Mouse (Mus musculus) myocyte (in vitro differentiated cells): ENCODE results near the gene Fosb. TPM values are rescaled to one million over a fixed set of nuclear protein-coding genes. Genes with fewer than 3 reads are reported as not detected.
A peak's percentile ranks its signal among the peaks of the same experiment; 100 is the strongest.

ENCODE experiments used
- H3K27me3 ChIP-seq: one replicate; pipeline ENCODE4 v1.6.1; 2011; ENCODE audit not compliant: control insufficient read depth, insufficient read depth, insufficient read length
- H3K36me3 ChIP-seq: one replicate; pipeline ENCODE4 v1.6.1; 2011; ENCODE audit not compliant: control insufficient read depth, insufficient read depth
- H3K4me2 ChIP-seq: one replicate; pipeline ENCODE4 v1.6.1; 2011; ENCODE audit warnings: low read depth, control low read depth
- H3K4me3 ChIP-seq: one replicate; pipeline ENCODE4 v1.5.1; 2011; ENCODE audit warnings: mild to moderate bottlenecking, control low read depth, moderate library complexity
- H3K79me2 ChIP-seq: one replicate; pipeline ENCODE4 v1.6.1; 2011; ENCODE audit not compliant: control insufficient read depth, insufficient read depth
- H3ac ChIP-seq: one replicate; pipeline ENCODE4 v1.6.1; 2011; ENCODE audit not compliant: control insufficient read depth, insufficient read length
- CEBPB ChIP-seq: IDR thresholded peaks from 2 replicates; pipeline ENCODE4 v1.6.1; 2011; ENCODE audit warnings: mild to moderate bottlenecking, moderate library complexity; ENCODE audit not compliant: poor library complexity, insufficient read depth, severe bottlenecking
- E2F4 ChIP-seq: IDR thresholded peaks from one replicate; pipeline ENCODE4 v1.6.1; 2011; ENCODE audit warnings: mild to moderate bottlenecking, control low read depth, moderate library complexity; ENCODE audit not compliant: insufficient read depth
- MAX ChIP-seq: IDR thresholded peaks from one replicate; pipeline ENCODE4 v1.6.1; 2011; ENCODE audit warnings: low read depth, mild to moderate bottlenecking, control low read depth
- MYOD1 ChIP-seq, 3 experiments: IDR thresholded peaks; one replicate each; pipeline ENCODE4 v1.6.1; 2011; ENCODE audit warnings: control low read depth in 2 of 3, low read depth in 2 of 3, mild to moderate bottlenecking in 2 of 3, moderate library complexity in 1 of 3; ENCODE audit not compliant: insufficient read length in 2 of 3, control insufficient read depth in 1 of 3
- MYOG ChIP-seq, 3 experiments: IDR thresholded peaks; one replicate each; pipeline ENCODE4 v1.6.1; 2011; ENCODE audit warnings: control low read depth in 2 of 3, low read depth in 2 of 3, mild to moderate bottlenecking in 2 of 3; ENCODE audit not compliant: insufficient read length in 2 of 3, control insufficient read depth in 1 of 3, insufficient read depth in 1 of 3
- POLR2A ChIP-seq: IDR thresholded peaks from one replicate; pipeline ENCODE4 v1.6.1; 2011; ENCODE audit warnings: low read depth, mild to moderate bottlenecking, control low read depth, moderate library complexity; ENCODE audit not compliant: insufficient read length
- POLR2AphosphoS2 ChIP-seq: IDR thresholded peaks from one replicate; pipeline ENCODE4 v1.6.1; 2011; ENCODE audit warnings: low read depth, control low read depth; ENCODE audit not compliant: insufficient read length
- REST ChIP-seq: IDR thresholded peaks from one replicate; pipeline ENCODE4 v1.6.1; 2011; ENCODE audit warnings: mild to moderate bottlenecking, control low read depth, moderate library complexity; ENCODE audit not compliant: insufficient read depth, insufficient read length
- SRF ChIP-seq: IDR thresholded peaks from one replicate; pipeline ENCODE4 v1.6.1; 2011; ENCODE audit warnings: low read depth; ENCODE audit not compliant: control insufficient read depth, insufficient read length
- TCF12 ChIP-seq: IDR thresholded peaks from one replicate; pipeline ENCODE4 v1.6.1; 2011; ENCODE audit warnings: mild to moderate bottlenecking, control low read depth; ENCODE audit not compliant: poor library complexity, insufficient read depth, severe bottlenecking
- TCF3 ChIP-seq: IDR thresholded peaks from one replicate; pipeline ENCODE4 v1.6.1; 2011; ENCODE audit warnings: low read depth, control low read depth; ENCODE audit not compliant: insufficient read length
- USF1 ChIP-seq: IDR thresholded peaks from one replicate; pipeline ENCODE4 v1.6.1; 2011; ENCODE audit warnings: low read depth, mild to moderate bottlenecking, control low read depth, moderate library complexity
- polyA plus RNA-seq: library from polyadenylated mRNA; unstranded; fragments of >200 nt; fragmentation: generic; extraction: Trizol; gene quantifications from one replicate; pipeline ENCODE4 v1.2.1, GENCODE M21; 2012; ENCODE audit warnings: missing spikeins

The Fosb gene
- polyA plus RNA-seq, 1 experiment = 0.82 TPM

GRCm38 (mm10) chr7:19268993-19269681, 40.7 kb downstream of the Fosb start:
- Histone ChIP-seq H3K4me2 (peak overlapping the region; percentile 89), H3K79me2 (peaks cover 60% of the 10 kb centered on the region), H3K36me3 (peaks cover 14% of the 10 kb centered on the region), H3K27me3 (no peaks in the 10 kb centered on the region), H3K4me3 (peak overlapping the region; percentile 96), H3ac (peak overlapping the region; percentile 63)
- no peak for TF ChIP-seq REST

GRCm38 (mm10) chr7:19267051-19267450, 42.8 kb downstream of the Fosb start:
- Histone ChIP-seq H3K36me3 (peaks cover 18% of the 10 kb centered on the region), H3K4me2 (peak overlapping the region; percentile 89), H3K4me3 (no peak overlapping the region), H3K79me2 (peaks cover 64% of the 10 kb centered on the region), H3ac (peak overlapping the region; percentile 31), H3K27me3 (no peaks in the 10 kb centered on the region)
- TF ChIP-seq REST (no peak), E2F4 (no peak), POLR2AphosphoS2 (peak; percentile 37), SRF (no peak), TCF12 (no peak)

GRCm38 (mm10) chr7:19265928-19266822, 43.7 kb downstream of the Fosb start:
- H3K79me2 ChIP-seq = peaks cover 63% of the 10 kb centered on the region
- H3ac ChIP-seq = peak overlapping the region; percentile 31
- H3K36me3 ChIP-seq = peaks cover 22% of the 10 kb centered on the region
- TF ChIP-seq TCF12 = no peak
- TF ChIP-seq MYOD1 (IDR thresholded peaks at IDR 0.05; ENCODE audit: control insufficient read depth in 1 of 3, insufficient read length in 2 of 3, low read depth in 2 of 3) = peak in 2 of 3 experiments; percentile 65 to 92
- TF ChIP-seq POLR2AphosphoS2 = peak; percentile 64
- no peak for TF ChIP-seq TCF3
- TF ChIP-seq POLR2A = peak; percentile 20
- TF ChIP-seq MYOG (IDR thresholded peaks at IDR 0.05; ENCODE audit: control insufficient read depth in 1 of 3, insufficient read depth in 1 of 3, insufficient read length in 2 of 3, low read depth in 2 of 3) = peak in 2 of 3 experiments; percentile 85 to 94
- no peak overlapping the region for H3K4me3 ChIP-seq
- H3K4me2 ChIP-seq = peak overlapping the region; percentile 56
- H3K27me3 ChIP-seq = no peaks in the 10 kb centered on the region

GRCm38 (mm10) chr7:19265147-19265546, 44.7 kb downstream of the Fosb start:
- Histone ChIP-seq H3K36me3 (peaks cover 22% of the 10 kb centered on the region), H3K4me2 (peak overlapping the region; percentile 6), H3K27me3 (no peaks in the 10 kb centered on the region), H3K79me2 (peaks cover 53% of the 10 kb centered on the region), H3ac (no peak overlapping the region), H3K4me3 (no peak overlapping the region)
- TF ChIP-seq POLR2AphosphoS2 = peak; percentile 24
- TF ChIP-seq TCF3 = peak; percentile 56
- TF ChIP-seq SRF = no peak
- TF ChIP-seq REST = no peak
- peak in 2 of 3 experiments; percentile 85 to 94 for TF ChIP-seq MYOG (IDR thresholded peaks at IDR 0.05; ENCODE audit: control insufficient read depth in 1 of 3, insufficient read depth in 1 of 3, insufficient read length in 2 of 3, low read depth in 2 of 3)
- no peak for TF ChIP-seq MAX
- peak; percentile 22 for TF ChIP-seq TCF12
- TF ChIP-seq CEBPB = no peak
- TF ChIP-seq POLR2A = no peak
- TF ChIP-seq USF1 = no peak
- TF ChIP-seq E2F4 = no peak
- peak; percentile 33 to 83 (median 77) for TF ChIP-seq MYOD1 (IDR thresholded peaks at IDR 0.05; ENCODE audit: control insufficient read depth in 1 of 3, insufficient read length in 2 of 3, low read depth in 2 of 3)

- no peak overlapping the region for H3K4me2 ChIP-seq
- no peak overlapping the region for H3K4me3 ChIP-seq
- no peaks in the 10 kb centered on the region for H3K27me3 ChIP-seq
- no peak overlapping the region for H3ac ChIP-seq
- no peaks in the 10 kb centered on the region for H3K79me2 ChIP-seq
- H3K36me3 ChIP-seq = peaks cover 30% of the 10 kb centered on the region
- TF ChIP-seq MYOG (IDR thresholded peaks at IDR 0.05; ENCODE audit: control insufficient read depth in 1 of 3, insufficient read depth in 1 of 3, insufficient read length in 2 of 3, low read depth in 2 of 3) (no peak), E2F4 (no peak), TCF12 (no peak), MYOD1 (IDR thresholded peaks at IDR 0.05; ENCODE audit: control insufficient read depth in 1 of 3, insufficient read length in 2 of 3, low read depth in 2 of 3) (no peak), TCF3 (no peak), POLR2A (no peak), USF1 (no peak), MAX (no peak), CEBPB (no peak), REST (no peak), SRF (no peak)
Measured at GRCm38 (mm10) chr7:19258336-19258735, 51.5 kb downstream of the Fosb start.
